Mouse (Mus musculus): Measurements from ENCODE around the gene Tet1. TPM values are rescaled to one million over a fixed set of nuclear protein-coding genes. Genes with fewer than 3 reads are reported as not detected.
A peak's percentile ranks its signal among the peaks of the same experiment; 100 is the strongest.
"Not testable (repeated sequence)": the region's sequence is repeated elsewhere in the genome, so short reads cannot be mapped to it uniquely, and the experiment has no call there.

The Tet1 gene
- polyA plus RNA-seq, 1 experiment from 2014 or later, result 2.3 TPM

DNA sequence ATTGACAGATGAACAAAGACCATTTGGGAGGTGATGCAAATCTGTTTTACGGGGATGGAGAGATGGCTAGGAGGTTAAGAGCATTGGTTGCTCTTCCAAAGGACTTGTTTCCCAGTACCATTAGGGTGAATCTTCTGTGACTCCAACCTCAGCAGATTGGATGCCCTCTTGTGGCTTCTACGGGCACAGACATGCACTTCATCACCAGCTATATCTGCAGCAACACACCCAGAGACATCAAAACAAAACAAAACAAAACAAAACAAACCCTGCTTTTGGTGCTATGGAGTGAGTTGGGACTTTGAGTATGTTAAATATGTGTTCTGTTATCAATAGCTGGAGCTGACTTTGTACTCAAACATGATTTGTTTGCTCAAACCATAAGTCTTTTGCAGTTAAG is 104.7 kb downstream of the Tet1 start:
- no peak for ATAC-seq (ENCODE audit: insufficient read depth)
- H3K4me3 ChIP-seq (replicated peaks), result no peak overlapping the region
- H3K4me2 ChIP-seq, result no peak overlapping the region
- no peaks in the 10 kb centered on the region for H3K27me3 ChIP-seq
- no peaks in the 10 kb centered on the region for H3K4me1 ChIP-seq (replicated peaks)
- H3K9me3 ChIP-seq (replicated peaks), result no peaks in the 10 kb centered on the region
- H3K36me3 ChIP-seq (replicated peaks), result no peaks in the 10 kb centered on the region
- H3K27ac ChIP-seq (replicated peaks), result no peak overlapping the region
- no peak overlapping the region for H3K9ac ChIP-seq
- 52% methylated on average over 2 of the region's 2 CpGs for WGBS (ENCODE audit: insufficient replicate concordance)

DNA sequence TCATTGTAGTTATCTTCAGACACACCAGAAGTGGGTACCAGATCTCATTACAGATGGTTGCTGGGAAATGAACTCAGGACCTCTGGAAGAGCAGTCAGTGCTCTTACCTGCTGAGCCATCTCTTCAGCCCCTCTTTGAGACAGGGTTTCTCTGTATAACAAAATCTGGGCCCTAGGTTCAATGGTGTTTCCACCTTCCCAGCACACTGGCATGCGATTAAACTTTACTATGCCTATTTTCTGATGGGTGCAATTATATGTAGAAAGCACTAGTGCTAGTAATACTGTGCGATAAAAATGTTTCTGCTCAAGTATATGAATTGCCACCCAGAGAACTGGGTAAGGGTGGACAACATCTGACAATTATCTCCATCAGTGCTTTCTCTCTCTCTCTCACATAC is 105.5 kb downstream of the Tet1 start:
- 80% methylated on average over 2 of the region's 2 CpGs for WGBS (ENCODE audit: insufficient replicate concordance)

DNA sequence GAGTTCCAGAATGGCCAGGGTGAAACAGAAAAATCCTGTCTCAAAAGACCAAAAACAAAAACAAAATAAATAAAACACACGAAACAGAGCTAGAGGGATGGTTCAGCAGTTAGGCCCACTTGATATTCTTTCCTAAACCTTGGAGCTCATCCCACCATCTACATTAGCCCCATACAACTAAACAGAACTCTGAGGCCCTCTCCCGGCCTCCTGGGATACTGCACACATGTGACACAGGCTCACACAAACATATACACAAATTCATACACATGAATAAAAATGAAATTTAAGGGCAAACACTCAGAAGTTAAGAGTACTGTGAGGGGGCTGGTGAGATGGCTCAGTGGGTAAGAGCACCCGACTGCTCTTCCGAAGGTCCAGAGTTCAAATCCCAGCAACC is 114.6 kb downstream of the Tet1 start:
- Histone ChIP-seq H3K27ac (replicated peaks) (no peak overlapping the region), H3K4me3 (replicated peaks) (no peak overlapping the region), H3K9me3 (replicated peaks) (no peaks in the 10 kb centered on the region), H3K9ac (no peak overlapping the region), H3K4me1 (replicated peaks) (peaks cover 23% of the 10 kb centered on the region), H3K4me2 (no peak overlapping the region), H3K36me3 (replicated peaks) (peaks cover 12% of the 10 kb centered on the region), H3K27me3 (no peaks in the 10 kb centered on the region)
- ATAC-seq (ENCODE audit: insufficient read depth), result no peak
- 84% methylated on average over 4 of the region's 4 CpGs for WGBS (ENCODE audit: insufficient replicate concordance)

More for the DNA sequence above, 105.5 kb downstream of the Tet1 start:
- no peak for ATAC-seq (ENCODE audit: insufficient read depth)
- no peak overlapping the region for H3K4me3 ChIP-seq (replicated peaks)
- H3K4me1 ChIP-seq (replicated peaks), result no peaks in the 10 kb centered on the region
- H3K9me3 ChIP-seq (replicated peaks), result no peaks in the 10 kb centered on the region
- no peaks in the 10 kb centered on the region for H3K27me3 ChIP-seq
- H3K27ac ChIP-seq (replicated peaks), result no peak overlapping the region
- H3K36me3 ChIP-seq (replicated peaks), result no peaks in the 10 kb centered on the region
- H3K4me2 ChIP-seq, result no peak overlapping the region
- H3K9ac ChIP-seq, result no peak overlapping the region

DNA sequence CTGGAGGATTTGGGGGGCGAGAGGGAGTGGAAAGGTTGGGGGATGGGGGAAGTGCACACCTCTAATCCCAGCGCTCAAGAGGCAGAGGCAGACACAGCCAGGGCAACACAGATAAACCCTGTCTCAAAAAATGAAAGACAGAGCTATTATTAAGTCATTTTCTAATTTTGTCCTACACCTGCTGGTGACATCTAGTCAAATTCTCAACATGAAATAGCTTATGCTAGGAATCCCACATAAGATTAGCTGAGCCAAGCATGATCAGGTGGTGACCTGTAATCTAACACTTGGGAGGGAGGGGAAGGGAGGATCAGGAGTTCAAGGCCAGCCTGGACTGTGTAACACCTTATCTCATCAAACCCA is 115.7 kb downstream of the Tet1 start:
- H3K27me3 ChIP-seq, result no peaks in the 10 kb centered on the region
- H3K4me1 ChIP-seq (replicated peaks), result peaks cover 26% of the 10 kb centered on the region
- WGBS (ENCODE audit: insufficient replicate concordance), result 33% methylated on average over 2 of the region's 2 CpGs
- H3K27ac ChIP-seq (replicated peaks), result peak overlapping the region; percentile 98
- peak overlapping the region; percentile 98; the same call in 1 of the 2 replicates for H3K9ac ChIP-seq
- no peak for ATAC-seq (ENCODE audit: insufficient read depth)
- peak overlapping the region; percentile 76 for H3K4me2 ChIP-seq
- H3K36me3 ChIP-seq (replicated peaks), result peaks cover 22% of the 10 kb centered on the region
- H3K4me3 ChIP-seq (replicated peaks), result peak overlapping the region; percentile 99
- no peaks in the 10 kb centered on the region for H3K9me3 ChIP-seq (replicated peaks)

DNA sequence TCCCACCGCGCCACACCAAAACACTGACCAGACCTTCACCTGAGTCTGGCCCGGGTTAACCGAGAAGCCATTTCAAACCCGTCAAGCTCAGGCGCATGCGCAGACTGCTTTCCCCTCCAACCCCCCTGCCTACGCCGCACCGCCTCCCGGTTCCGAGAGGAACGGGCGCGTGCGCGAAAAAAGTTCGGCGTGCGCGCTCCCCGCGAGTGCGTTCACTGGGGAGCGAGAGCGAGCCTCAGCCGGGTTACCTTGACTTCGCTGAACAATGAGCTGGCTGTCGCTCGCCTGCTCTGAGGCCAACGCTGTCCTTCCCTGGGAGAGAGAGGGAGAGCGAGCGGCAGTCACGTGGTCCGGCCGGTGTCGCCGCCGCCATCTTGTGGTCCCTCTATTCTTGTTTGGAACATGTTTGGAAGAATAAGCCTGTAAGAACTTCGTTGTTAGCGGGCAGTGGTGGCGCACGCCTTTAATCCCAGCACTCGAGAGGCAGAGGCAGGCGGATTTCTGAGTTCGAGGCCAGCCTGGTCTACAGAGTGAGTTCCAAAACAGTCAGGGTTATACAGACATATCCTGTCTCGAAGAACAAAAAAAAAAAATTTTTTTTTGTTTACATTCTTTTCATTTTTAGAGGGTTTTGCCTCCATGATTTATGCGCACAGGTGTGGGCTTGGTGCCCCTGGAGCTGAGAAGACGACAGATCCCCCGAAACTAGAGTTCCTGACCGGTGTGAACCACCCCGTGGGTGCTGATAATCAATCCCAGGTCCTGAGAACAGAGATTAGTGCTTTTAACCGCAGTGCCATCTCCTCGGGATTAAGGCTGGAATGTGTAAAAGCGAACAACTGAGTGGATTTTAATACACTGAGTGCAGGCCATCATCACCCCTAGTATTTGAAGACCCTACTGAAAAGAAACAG is 116.4 kb downstream of the Tet1 start, which contains the start of gene Ccar1:
Ccar1 (minus strand) TSS at position 110 of the 914 bp plus-strand sequence.
- ATAC-seq (ENCODE audit: insufficient read depth), result peak; percentile 97
- Histone ChIP-seq H3K9ac (peak within 1 kb of the TSS; percentile 98), H3K9me3 (replicated peaks) (no peaks in the 10 kb centered on the region), H3K27me3 (no peaks in the 10 kb centered on the region), H3K4me1 (replicated peaks) (peaks cover 26% of the 10 kb centered on the region), H3K27ac (replicated peaks) (peak within 1 kb of the TSS; percentile 98), H3K36me3 (replicated peaks) (peaks cover 28% of the 10 kb centered on the region), H3K4me2 (peak within 1 kb of the TSS; percentile 76), H3K4me3 (replicated peaks) (peak within 1 kb of the TSS; percentile 99)
- WGBS (ENCODE audit: insufficient replicate concordance), result 2% methylated on average over 55 of the region's 55 CpGs

DNA sequence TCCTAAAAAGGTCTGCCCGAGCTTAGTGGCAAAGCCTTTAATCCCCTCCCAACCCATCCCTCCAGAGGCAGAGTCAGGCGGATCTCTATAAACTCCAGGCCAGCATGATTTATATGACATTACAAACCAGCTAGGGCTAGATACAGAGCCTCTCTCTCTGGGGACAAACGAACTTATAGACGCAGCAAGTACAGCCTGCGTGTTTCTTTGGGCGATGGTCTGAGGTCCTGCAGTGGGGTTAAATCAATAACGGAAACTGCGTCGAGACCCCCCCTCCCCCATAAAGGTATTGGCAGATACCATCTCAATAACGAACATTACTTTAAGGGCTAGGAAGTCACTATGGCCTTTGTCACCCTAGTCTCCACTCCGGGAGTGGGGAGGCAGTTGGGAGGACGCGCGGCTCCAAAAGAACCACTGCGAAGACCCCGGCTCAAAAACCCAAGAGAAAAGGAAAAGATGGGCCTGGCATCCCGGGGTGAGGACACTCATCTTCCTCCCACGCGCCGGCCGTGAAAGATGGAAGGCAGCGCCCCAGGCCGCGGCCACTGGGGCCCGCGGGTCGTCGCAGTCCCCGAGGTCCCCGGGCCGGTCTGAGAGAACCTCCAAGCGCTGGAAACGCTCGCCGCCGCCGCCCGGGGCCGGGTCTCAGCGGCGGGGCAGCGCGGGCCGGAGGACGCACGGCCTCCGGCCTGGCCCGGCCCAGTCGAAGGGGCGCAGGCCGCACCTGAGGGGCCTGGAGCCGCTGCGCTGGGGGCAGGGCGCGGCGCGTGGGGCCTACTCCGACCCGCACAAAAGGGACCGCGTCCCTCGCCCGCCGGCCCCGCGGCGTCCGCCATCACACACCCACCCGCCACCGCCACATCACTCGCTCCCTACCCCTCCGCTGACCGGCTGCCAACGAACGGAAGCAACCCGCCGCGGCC is 117.3 kb downstream of the Tet1 start:
- Histone ChIP-seq H3K9me3 (replicated peaks) (no peaks in the 10 kb centered on the region), H3K4me1 (replicated peaks) (peaks cover 26% of the 10 kb centered on the region), H3K4me2 (peak overlapping the region; percentile 76), H3K36me3 (replicated peaks) (peaks cover 38% of the 10 kb centered on the region), H3K9ac (peak overlapping the region; percentile 98), H3K4me3 (replicated peaks) (peak overlapping the region; percentile 99), H3K27me3 (no peaks in the 10 kb centered on the region), H3K27ac (replicated peaks) (peak overlapping the region; percentile 98)
- WGBS (ENCODE audit: insufficient replicate concordance), result under 1% methylated on average over 76 of the region's 78 CpGs
- ATAC-seq (ENCODE audit: insufficient read depth), result peak; percentile 71

DNA sequence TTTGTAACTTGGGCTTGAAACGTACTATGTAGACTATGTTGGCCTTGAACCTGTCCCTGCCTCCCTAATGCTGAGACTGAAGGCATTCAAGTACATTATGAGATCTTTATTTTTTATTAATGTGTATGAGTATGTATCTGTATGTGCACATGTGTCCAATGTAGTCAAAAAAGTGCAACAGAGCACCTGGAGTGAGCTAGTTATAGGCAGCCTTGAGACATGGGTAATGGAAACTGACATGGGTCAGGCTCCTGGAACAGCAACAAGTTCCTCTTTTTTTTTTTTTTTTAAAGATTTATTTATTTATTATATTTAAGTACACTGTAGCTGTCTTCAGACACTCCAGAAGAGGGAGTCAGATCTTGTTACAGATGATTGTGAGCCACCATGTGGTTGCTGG is 127.0 kb downstream of the Tet1 start:
- not testable (repeated sequence) for H3K27me3 ChIP-seq; H3K9ac ChIP-seq; H3K4me2 ChIP-seq; H3K4me1 ChIP-seq (replicated peaks); H3K27ac ChIP-seq (replicated peaks); H3K9me3 ChIP-seq (replicated peaks); H3K4me3 ChIP-seq (replicated peaks); ATAC-seq (ENCODE audit: insufficient read depth)
- H3K36me3 ChIP-seq (replicated peaks), result peaks cover 94% of the 10 kb centered on the region
- 82% methylated on average over 1 of the region's 1 CpGs for WGBS (ENCODE audit: insufficient replicate concordance)

Other genes starting within 250 kb of the Tet1 start
- gene Stox1, start 182.9 kb downstream of the Tet1 start, polyA plus RNA-seq (2015; fragmentation: Nextera tagmentation; extraction: Ambion mirVana), result 0.12 and 0.21 TPM in 2 replicates
- 46.4 and 50.6 TPM in 2 replicates for gene Ccar1, start 116.7 kb downstream of the Tet1 start, polyA plus RNA-seq (2015; fragmentation: Nextera tagmentation; extraction: Ambion mirVana)
- 7.8 and 8.1 TPM in 2 replicates for gene Slc25a16, start 11.6 kb upstream of the Tet1 start, polyA plus RNA-seq (2015; fragmentation: Nextera tagmentation; extraction: Ambion mirVana)
- 24.4 TPM in 2 replicates for gene Dna2, start 38.0 kb upstream of the Tet1 start, polyA plus RNA-seq (2015; fragmentation: Nextera tagmentation; extraction: Ambion mirVana)
- gene Rufy2, start 71.2 kb upstream of the Tet1 start, polyA plus RNA-seq (2015; fragmentation: Nextera tagmentation; extraction: Ambion mirVana), result 1.8 and 2.2 TPM in 2 replicates
- gene Hnrnph3, start 115.2 kb upstream of the Tet1 start, polyA plus RNA-seq (2015; fragmentation: Nextera tagmentation; extraction: Ambion mirVana), result 21.0 and 21.7 TPM in 2 replicates
- 3.4 and 4.4 TPM in 2 replicates for gene Pbld2, start 115.3 kb upstream of the Tet1 start, polyA plus RNA-seq (2015; fragmentation: Nextera tagmentation; extraction: Ambion mirVana)
- gene Pbld1, start 151.2 kb upstream of the Tet1 start, polyA plus RNA-seq (2015; fragmentation: Nextera tagmentation; extraction: Ambion mirVana), result 17.9 and 27.8 TPM in 2 replicates
- not detected in 2 replicates for gene Atoh7, start 190.7 kb upstream of the Tet1 start, polyA plus RNA-seq (2015; fragmentation: Nextera tagmentation; extraction: Ambion mirVana)

Measured in liver, embryonic 15.5 days (tissue).